Mouse (Mus musculus) liver, embryonic 15.5 days (tissue): Measurements from ENCODE around the gene Cep68. TPM values are rescaled to one million over a fixed set of nuclear protein-coding genes. Genes with fewer than 3 reads are reported as not detected.

Experiments used
- ATAC-seq: fragments of 200-750 bp; cut with Nextera tagmentation; 2 replicates; pipeline ENCODE4 v1.8.0; 2017; ENCODE audit warnings: moderate number of reproducible peaks, mild to moderate bottlenecking, moderate library complexity; ENCODE audit not compliant: insufficient read depth
- H3K27ac ChIP-seq: fragments of 300-500 bp; sonication (generic); replicated peaks from 2 replicates; pipeline ENCODE4 v1.5.1; 2015; ENCODE audit warnings: mild to moderate bottlenecking, inconsistent platforms
- H3K27me3 ChIP-seq: fragments of 300-500 bp; sonication (generic); 2 replicates; pipeline ENCODE4 v1.6.1; 2015; ENCODE audit warnings: mild to moderate bottlenecking, inconsistent platforms
- H3K36me3 ChIP-seq: fragments of 300-500 bp; sonication (generic); replicated peaks from 2 replicates; pipeline ENCODE4 v1.6.1; 2015; ENCODE audit warnings: moderate library complexity, mild to moderate bottlenecking, inconsistent platforms
- H3K4me1 ChIP-seq: fragments of 300-500 bp; sonication (generic); replicated peaks from 2 replicates; pipeline ENCODE4 v1.6.1; 2015; ENCODE audit warnings: inconsistent platforms
- H3K4me2 ChIP-seq: fragments of 300-500 bp; sonication (generic); 2 replicates; pipeline ENCODE4 v1.6.1; 2015; ENCODE audit warnings: moderate library complexity, mild to moderate bottlenecking, inconsistent platforms
- H3K4me3 ChIP-seq: fragments of 300-500 bp; sonication (generic); replicated peaks from 2 replicates; pipeline ENCODE4 v1.5.1; 2015; ENCODE audit warnings: mild to moderate bottlenecking, inconsistent platforms
- H3K9ac ChIP-seq: fragments of 300-500 bp; sonication (generic); 2 replicates; pipeline ENCODE4 v1.6.1; 2015; ENCODE audit warnings: moderate library complexity, mild to moderate bottlenecking, inconsistent platforms
- H3K9me3 ChIP-seq: fragments of 300-500 bp; sonication (generic); replicated peaks from 2 replicates; pipeline ENCODE4 v1.6.1; 2016; ENCODE audit warnings: inconsistent platforms
- WGBS: fragments of 180-500 bp; shearing (Covaris S2); methylation state at CpG from one replicate; pipeline ENCODE4 v1.1.7; 2015; ENCODE audit warnings: mixed read lengths; ENCODE audit not compliant: insufficient replicate concordance; 5-methylcytosine and 5-hydroxymethylcytosine counted together
- polyA plus RNA-seq: library from polyadenylated mRNA; unstranded; fragments of >200 nt; fragmentation: Nextera tagmentation; extraction: Ambion mirVana; gene quantifications from 2 replicates; pipeline ENCODE4 v1.2.1, GENCODE M21; 2015

Cep68 gene
- polyA plus RNA-seq = 7.0 and 7.1 TPM in 2 replicates

DNA sequence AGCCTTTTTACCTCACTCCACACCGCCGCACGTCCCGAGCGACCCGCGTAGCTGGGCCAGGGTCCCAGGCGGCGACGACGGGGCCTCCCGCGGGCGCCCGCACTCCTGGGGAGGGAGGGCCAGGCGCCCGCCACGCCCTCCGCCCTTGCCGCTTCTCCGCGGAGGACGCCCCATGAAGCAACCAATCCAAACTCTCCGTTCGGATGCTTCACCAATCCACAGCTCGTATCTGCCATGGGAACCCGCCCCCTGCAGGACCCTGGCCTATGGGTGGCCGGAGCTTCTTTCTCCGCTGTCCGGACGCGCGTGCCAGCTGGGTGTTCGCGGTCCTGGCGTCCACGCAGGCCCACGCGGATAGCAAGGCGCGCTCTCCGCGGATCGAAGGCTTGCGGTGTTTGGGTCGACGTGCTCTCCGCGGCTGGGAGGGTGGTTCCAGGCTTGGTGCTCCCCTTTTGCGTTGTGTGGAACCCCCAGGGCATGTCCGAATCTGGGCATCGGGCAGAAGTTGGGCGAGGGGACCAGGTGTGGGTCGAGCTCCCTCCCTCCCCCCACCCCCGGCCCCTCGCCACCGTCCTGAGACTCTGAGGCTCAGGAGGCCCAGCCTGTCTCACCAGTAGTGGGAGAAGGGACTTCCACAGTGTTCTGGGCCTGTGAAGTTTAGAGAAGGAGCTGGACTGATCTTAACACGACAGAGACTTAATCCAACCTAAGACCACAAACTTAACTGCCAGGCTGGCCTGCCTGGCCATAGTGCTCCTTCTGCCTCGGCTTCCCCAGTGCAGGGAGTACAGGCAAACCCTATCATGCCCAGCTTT, at the start of gene Cep68:
Cep68 (minus strand) TSS at position 134 of the 815 bp plus-strand sequence.
- under 1% methylated on average over 59 of the region's 59 CpGs for WGBS
- H3K9ac ChIP-seq = peak within 1 kb of the TSS; percentile 89
- H3K27me3 ChIP-seq = 0 out of 2 replicates have a peak, but pooled peaks cover 3% of the 10 kb centered on the region
- peak within 1 kb of the TSS; percentile 100 for H3K4me2 ChIP-seq
- H3K9me3 ChIP-seq = no peaks in the 10 kb centered on the region
- peak within 1 kb of the TSS; percentile 78 for H3K27ac ChIP-seq
- peak; percentile 98 for ATAC-seq
- 0 out of 2 replicates have a peak, but pooled peaks cover 2% of the 10 kb centered on the region for H3K36me3 ChIP-seq
- H3K4me3 ChIP-seq = peak within 1 kb of the TSS; percentile 82
- H3K4me1 ChIP-seq = peaks cover 54% of the 10 kb centered on the region

DNA sequence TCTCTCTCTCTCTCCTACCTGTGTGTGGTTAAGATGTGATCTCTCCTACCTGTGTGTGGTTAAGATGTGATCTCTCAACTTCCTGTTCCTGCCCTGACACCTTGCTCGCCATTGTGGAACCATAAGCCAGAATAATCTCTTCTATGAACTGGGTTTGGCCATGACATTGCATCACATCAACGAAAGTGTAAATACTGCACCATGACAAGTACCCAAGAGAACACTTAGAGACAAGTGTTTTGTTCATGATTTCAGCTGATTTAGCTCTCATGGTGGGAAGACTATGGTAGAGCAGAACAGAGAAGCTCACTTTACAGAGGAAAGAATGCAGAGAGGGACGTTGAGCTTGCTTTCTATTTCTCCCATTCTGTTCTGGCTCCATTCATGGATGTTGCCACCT, 35.2 kb upstream of the Cep68 start:
- no peaks in the 10 kb centered on the region for H3K4me1 ChIP-seq
- no peaks in the 10 kb centered on the region for H3K9me3 ChIP-seq
- H3K27me3 ChIP-seq = no peaks in the 10 kb centered on the region
- H3K36me3 ChIP-seq = no peaks in the 10 kb centered on the region
- H3K27ac ChIP-seq = no peak overlapping the region
- H3K4me3 ChIP-seq = no peak overlapping the region
- 43% methylated on average over 3 of the region's 3 CpGs for WGBS
- H3K9ac ChIP-seq = no peak overlapping the region
- ATAC-seq = no peak
- H3K4me2 ChIP-seq = no peak overlapping the region

DNA sequence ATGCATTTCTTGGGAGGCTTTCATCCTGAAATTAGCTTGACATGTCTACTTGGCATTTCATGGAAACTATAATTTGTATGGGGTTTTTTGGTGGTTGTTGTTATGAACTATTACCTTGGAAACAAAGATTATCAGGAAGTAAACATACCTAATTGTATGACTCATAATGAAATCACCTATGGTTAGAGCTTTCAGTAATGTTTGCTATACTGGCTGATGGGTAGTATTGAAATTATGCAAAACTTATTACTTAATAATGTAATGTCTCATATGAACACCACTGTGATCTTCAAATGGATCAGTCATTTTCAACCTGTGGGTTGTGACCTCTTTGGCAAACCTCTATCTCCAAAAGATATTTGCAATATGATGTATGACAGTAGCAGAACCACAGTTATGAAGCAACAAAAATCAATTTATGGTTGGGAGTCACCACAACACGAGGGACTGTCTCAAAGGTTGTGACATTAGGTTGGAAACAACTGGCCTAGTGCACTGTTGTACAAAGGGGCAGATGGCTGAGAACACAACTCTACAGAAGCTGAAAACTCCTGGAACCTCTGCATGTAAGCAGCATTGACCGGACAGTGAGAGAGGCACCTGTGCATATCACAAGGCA, 33.5 kb upstream of the Cep68 start:
- ATAC-seq = no peak
- no peak overlapping the region for H3K4me2 ChIP-seq
- no peak overlapping the region for H3K27ac ChIP-seq
- no peak overlapping the region for H3K9ac ChIP-seq
- H3K4me1 ChIP-seq = no peaks in the 10 kb centered on the region
- no peaks in the 10 kb centered on the region for H3K36me3 ChIP-seq
- no peak overlapping the region for H3K4me3 ChIP-seq
- no peaks in the 10 kb centered on the region for H3K27me3 ChIP-seq
- H3K9me3 ChIP-seq = no peaks in the 10 kb centered on the region
- 57% methylated on average over 2 of the region's 2 CpGs for WGBS

DNA sequence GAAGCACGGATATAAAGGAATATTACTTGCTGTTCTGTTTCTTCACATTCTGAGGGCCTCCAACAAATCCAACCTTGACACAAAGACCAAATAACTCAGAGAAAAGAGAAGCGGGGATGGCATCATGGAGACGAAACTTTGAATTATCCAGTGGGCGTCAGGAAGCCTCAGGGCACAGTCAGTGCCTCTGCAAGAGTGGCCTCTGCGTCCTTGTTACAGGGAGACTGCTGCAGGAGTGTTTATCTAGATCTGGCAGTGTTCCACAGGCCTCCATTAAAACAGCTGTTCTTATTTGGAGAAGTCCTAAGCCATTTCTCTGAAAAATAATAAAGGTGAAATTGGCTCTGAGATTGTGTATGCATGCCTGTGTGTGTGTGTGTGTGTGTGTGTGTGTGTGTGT, 31.8 kb upstream of the Cep68 start:
- Histone ChIP-seq H3K4me3 (no peak overlapping the region), H3K27ac (no peak overlapping the region), H3K4me2 (no peak overlapping the region), H3K4me1 (no peaks in the 10 kb centered on the region), H3K9me3 (no peaks in the 10 kb centered on the region), H3K27me3 (no peaks in the 10 kb centered on the region), H3K36me3 (no peaks in the 10 kb centered on the region), H3K9ac (no peak overlapping the region)
- ATAC-seq = no peak
- 59% methylated on average over 5 of the region's 5 CpGs for WGBS

DNA sequence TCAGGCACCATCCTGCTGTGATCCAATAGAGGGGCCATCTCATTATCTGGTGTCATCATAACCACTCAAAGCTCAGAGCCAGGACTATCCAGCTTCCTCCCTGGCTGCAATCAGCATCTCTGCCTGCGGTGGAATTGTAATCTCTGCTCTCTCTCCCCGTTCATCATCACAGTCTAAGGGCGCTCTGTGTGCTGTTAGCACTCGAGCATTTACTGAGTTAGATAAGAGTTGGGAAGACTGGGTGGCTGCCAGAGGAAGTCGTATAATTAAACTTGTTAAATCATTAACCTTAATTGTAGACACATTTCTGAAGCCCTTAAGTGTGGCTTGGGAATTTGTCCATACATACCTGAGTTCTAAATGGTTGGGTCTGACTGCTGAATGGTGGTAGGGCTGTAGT, 29.5 kb upstream of the Cep68 start:
- Histone ChIP-seq H3K27me3 (no peaks in the 10 kb centered on the region), H3K4me1 (no peaks in the 10 kb centered on the region), H3K9me3 (no peaks in the 10 kb centered on the region), H3K36me3 (no peaks in the 10 kb centered on the region), H3K4me2 (no peak overlapping the region), H3K27ac (no peak overlapping the region), H3K9ac (no peak overlapping the region), H3K4me3 (no peak overlapping the region)
- ATAC-seq = no peak
- WGBS = 25% methylated on average over 5 of the region's 5 CpGs

DNA sequence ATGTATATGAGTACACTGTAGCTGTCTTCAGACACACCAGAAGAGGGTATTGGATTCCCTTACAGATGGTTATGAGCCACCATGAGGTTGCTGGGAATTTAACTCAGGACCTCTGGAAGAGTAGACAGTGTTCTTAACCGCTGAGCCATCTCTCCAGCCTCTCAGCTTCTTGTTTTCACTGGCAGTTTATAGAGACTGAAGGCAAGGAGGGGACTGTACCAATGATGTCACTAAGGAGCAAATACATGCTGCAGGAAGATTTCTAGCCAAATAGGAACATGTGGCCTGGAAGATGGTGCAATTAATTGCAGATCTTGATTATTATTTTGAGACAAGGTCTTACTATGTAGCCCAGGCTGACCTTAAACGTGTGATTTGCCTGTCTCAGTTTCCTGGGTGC, 27.9 kb upstream of the Cep68 start:
- WGBS = 51% methylated on average over 2 of the region's 2 CpGs
- no peaks in the 10 kb centered on the region for H3K27me3 ChIP-seq
- H3K36me3 ChIP-seq = no peaks in the 10 kb centered on the region
- H3K4me2 ChIP-seq = no peak overlapping the region
- no peak overlapping the region for H3K9ac ChIP-seq
- no peak overlapping the region for H3K4me3 ChIP-seq
- H3K4me1 ChIP-seq = no peaks in the 10 kb centered on the region
- no peaks in the 10 kb centered on the region for H3K9me3 ChIP-seq
- no peak overlapping the region for H3K27ac ChIP-seq
- ATAC-seq = no peak

DNA sequence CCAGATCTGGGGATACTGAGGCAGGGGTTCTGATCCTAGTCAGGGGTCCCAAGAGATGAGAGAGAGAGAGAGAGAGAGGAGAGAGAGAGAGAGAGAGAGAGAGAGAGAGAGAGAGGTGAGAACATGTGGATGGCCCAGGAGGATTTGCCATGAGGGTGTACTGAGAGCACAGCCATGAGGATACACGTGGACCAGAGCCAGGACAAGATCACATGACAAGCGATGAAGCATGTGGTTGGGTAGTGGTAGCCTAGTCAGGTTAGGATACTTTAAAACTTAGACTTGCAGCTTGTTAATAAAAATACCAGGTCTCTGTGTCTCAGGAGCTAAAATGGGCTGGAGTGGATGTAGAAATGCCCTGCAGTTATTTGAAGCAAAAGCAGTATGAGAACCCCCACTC, 26.7 kb upstream of the Cep68 start:
- Histone ChIP-seq H3K4me2 (no peak overlapping the region), H3K9ac (no peak overlapping the region), H3K4me3 (no peak overlapping the region), H3K27ac (no peak overlapping the region), H3K9me3 (no peaks in the 10 kb centered on the region), H3K4me1 (no peaks in the 10 kb centered on the region), H3K36me3 (no peaks in the 10 kb centered on the region), H3K27me3 (no peaks in the 10 kb centered on the region)
- WGBS = 47% methylated on average over 2 of the region's 2 CpGs
- ATAC-seq = no peak

DNA sequence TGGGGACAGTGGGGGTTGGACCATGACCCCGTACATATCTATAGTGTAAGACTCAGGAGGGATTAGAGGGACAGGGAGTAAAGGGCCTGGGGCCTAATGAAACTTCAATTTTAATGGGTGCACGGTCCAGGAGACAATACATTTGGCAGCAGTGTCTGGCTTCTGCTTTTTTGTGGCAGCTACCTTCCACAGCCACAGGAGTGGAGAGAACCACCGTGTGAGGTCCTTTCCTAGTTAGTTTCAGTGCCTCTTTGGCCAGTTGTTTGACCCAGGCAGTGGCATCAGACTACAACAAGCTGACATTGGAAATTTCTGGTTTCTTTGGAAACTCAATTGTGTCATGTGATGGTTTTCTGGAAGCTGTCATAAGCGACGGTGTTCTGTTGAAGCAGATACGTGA, 20.7 kb upstream of the Cep68 start:
- no peaks in the 10 kb centered on the region for H3K36me3 ChIP-seq
- no peak overlapping the region for H3K27ac ChIP-seq
- H3K4me1 ChIP-seq = no peaks in the 10 kb centered on the region
- WGBS = 61% methylated on average over 6 of the region's 6 CpGs
- H3K9ac ChIP-seq = no peak overlapping the region
- no peak for ATAC-seq
- no peak overlapping the region for H3K4me3 ChIP-seq
- H3K4me2 ChIP-seq = no peak overlapping the region
- no peaks in the 10 kb centered on the region for H3K27me3 ChIP-seq
- H3K9me3 ChIP-seq = no peaks in the 10 kb centered on the region

DNA sequence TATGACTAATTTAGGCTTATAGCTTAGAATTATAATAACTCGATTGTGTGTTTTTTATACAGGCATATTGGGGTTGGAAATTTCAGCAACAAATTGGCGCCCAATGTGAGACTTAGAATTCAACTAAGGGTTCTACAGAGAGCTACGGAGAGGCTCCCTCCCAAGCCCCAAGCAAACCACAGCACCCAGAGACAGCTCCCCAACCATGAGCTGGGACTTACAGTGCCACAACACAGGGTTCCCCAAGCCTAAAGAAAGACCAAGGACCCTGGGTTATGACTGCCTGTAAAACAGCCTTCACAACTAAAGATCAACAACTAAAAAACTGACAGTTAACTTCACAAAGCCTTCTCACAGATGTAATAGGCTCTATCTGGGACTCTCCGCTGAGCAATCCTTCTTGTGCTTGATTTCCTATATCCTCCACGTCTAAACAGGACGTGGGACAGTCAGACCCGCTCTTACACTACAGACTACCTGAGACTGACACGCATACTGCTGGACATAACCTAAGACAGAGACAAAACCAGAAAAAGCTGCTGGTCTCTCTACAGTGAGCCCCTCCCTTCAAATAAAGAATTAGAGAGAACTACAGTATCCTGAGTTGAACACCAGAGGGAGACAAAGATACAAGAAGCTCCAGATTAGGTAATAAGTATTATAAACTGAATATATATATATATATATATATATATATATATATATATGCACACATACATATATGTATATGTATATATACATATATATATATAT, 13.6 kb upstream of the Cep68 start:
- no peak overlapping the region for H3K4me3 ChIP-seq
- H3K27me3 ChIP-seq = no peaks in the 10 kb centered on the region; the same call in 1 of the 2 replicates
- H3K36me3 ChIP-seq = no peaks in the 10 kb centered on the region
- no peak overlapping the region for H3K4me2 ChIP-seq
- no peaks in the 10 kb centered on the region for H3K4me1 ChIP-seq
- H3K9ac ChIP-seq = no peak overlapping the region
- 46% methylated on average over 8 of the region's 8 CpGs for WGBS
- no peak overlapping the region for H3K27ac ChIP-seq
- no peak for ATAC-seq
- no peaks in the 10 kb centered on the region for H3K9me3 ChIP-seq

DNA sequence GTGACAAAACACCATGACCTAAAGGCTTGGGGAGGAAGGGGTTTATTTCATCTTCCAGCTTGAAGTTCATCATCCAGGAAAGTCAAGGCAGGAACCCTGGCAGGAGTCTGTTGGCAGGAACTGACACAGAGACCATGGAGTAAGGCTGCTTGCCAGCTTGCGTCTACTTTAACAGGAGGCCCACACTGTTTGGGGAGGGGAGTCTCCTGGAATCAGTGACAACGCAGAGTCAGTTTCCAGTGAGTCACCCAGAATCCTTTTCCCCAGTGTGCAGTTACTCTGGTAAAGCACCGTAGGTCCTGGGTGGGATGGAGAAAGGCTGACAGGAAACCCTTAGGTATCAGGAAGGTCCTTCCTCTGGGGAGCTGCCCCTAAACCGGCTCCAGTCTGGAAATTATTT, 5.6 kb upstream of the Cep68 start:
- WGBS = 68% methylated on average over 4 of the region's 4 CpGs

DNA sequence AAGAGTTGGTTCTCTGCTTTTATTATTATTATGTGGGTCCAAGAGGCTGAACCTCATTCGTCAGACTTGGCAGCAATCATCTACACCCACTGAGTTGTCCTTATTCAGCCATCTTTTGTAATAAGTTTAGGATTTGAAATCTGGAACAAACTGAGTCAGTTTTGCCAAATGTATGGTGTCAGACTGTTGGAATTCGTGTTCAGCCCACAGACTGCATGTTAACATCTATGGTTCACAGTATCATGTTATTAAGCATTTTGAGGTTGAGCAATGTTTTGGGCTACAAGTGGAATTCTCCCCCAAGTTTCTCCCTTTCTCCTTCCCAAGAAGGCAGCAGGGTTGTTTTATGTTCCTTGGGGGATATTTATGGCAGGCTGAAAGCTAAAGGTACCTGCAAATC, 3.9 kb upstream of the Cep68 start:
- no peaks in the 10 kb centered on the region for H3K36me3 ChIP-seq
- no peak overlapping the region for H3K4me2 ChIP-seq
- H3K9ac ChIP-seq = no peak overlapping the region
- 49% methylated on average over 2 of the region's 2 CpGs for WGBS
- H3K27me3 ChIP-seq = peaks cover 3% of the 10 kb centered on the region; the same call in 1 of the 2 replicates
- no peak overlapping the region for H3K4me3 ChIP-seq
- peaks cover 27% of the 10 kb centered on the region for H3K4me1 ChIP-seq
- H3K27ac ChIP-seq = no peak overlapping the region
- no peak for ATAC-seq
- no peaks in the 10 kb centered on the region for H3K9me3 ChIP-seq

More for the DNA sequence above, 5.6 kb upstream of the Cep68 start:
- H3K36me3 ChIP-seq = no peaks in the 10 kb centered on the region
- peaks cover 14% of the 10 kb centered on the region for H3K4me1 ChIP-seq
- H3K4me3 ChIP-seq = no peak overlapping the region
- no peak overlapping the region for H3K4me2 ChIP-seq
- H3K27me3 ChIP-seq = peaks cover 3% of the 10 kb centered on the region; the same call in 1 of the 2 replicates
- no peak for ATAC-seq
- H3K27ac ChIP-seq = no peak overlapping the region
- H3K9ac ChIP-seq = no peak overlapping the region
- H3K9me3 ChIP-seq = no peaks in the 10 kb centered on the region
